Mouse (Mus musculus) heart, embryonic 11.5 days (tissue): Measurements from ENCODE around the gene Alox12. TPM values are rescaled to one million over a fixed set of nuclear protein-coding genes. Genes with fewer than 3 reads are reported as not detected.

Experiments used
- ATAC-seq: fragments of 200-750 bp; cut with Nextera tagmentation; replicated peaks from 2 replicates; pipeline ENCODE4 v1.8.0; 2017; ENCODE audit warnings: moderate library complexity; ENCODE audit not compliant: insufficient number of reproducible peaks, low FRiP score, low TSS enrichment
- H3K27ac ChIP-seq: fragments of 300-500 bp; sonication (generic); 2 replicates; pipeline ENCODE4 v1.5.1; 2014; ENCODE audit warnings: mild to moderate bottlenecking, low read depth, low read length
- H3K27me3 ChIP-seq: fragments of 300-500 bp; sonication (generic); 2 replicates; pipeline ENCODE4 v1.6.1; 2014; ENCODE audit warnings: mild to moderate bottlenecking, low read length, mixed read lengths; ENCODE audit not compliant: control insufficient read depth, insufficient read depth
- H3K36me3 ChIP-seq: fragments of 300-500 bp; sonication (generic); 2 replicates; pipeline ENCODE4 v1.6.1; 2014; ENCODE audit warnings: mild to moderate bottlenecking, low read length, moderate library complexity, mixed read lengths; ENCODE audit not compliant: control insufficient read depth, insufficient read depth
- H3K4me1 ChIP-seq: fragments of 300-500 bp; sonication (generic); 2 replicates; pipeline ENCODE4 v1.6.1; 2014; ENCODE audit warnings: low read length; ENCODE audit not compliant: control insufficient read depth, insufficient read depth
- H3K4me2 ChIP-seq: fragments of 300-500 bp; sonication (generic); 2 replicates; pipeline ENCODE4 v1.6.1; 2014; ENCODE audit warnings: mild to moderate bottlenecking, moderate library complexity
- H3K4me3 ChIP-seq: fragments of 300-500 bp; sonication (generic); 2 replicates; pipeline ENCODE4 v1.5.1; 2014; ENCODE audit warnings: low read depth, low read length
- H3K9ac ChIP-seq: fragments of 300-500 bp; sonication (generic); 2 replicates; pipeline ENCODE4 v1.6.1; 2014; ENCODE audit warnings: mild to moderate bottlenecking, low read depth, low read length, moderate library complexity
- H3K9me3 ChIP-seq: fragments of 300-500 bp; sonication (generic); replicated peaks from 2 replicates; pipeline ENCODE4 v1.6.1; 2016; ENCODE audit warnings: low read length; ENCODE audit not compliant: control insufficient read depth
- WGBS: fragments of 180-500 bp; shearing (Covaris S2); extraction: QIAGEN DNeasy Blood & Tissue Kit; methylation state at CpG from one replicate; pipeline ENCODE4 v1.1.7; 2014; ENCODE audit not compliant: insufficient replicate concordance; 5-methylcytosine and 5-hydroxymethylcytosine counted together
- polyA plus RNA-seq: library from polyadenylated mRNA; unstranded; fragments of >200 nt; fragmentation: Nextera tagmentation; extraction: Ambion mirVana; gene quantifications from 2 replicates; pipeline ENCODE4 v1.2.1, GENCODE M21; 2014

Alox12 gene
- polyA plus RNA-seq: 5.8 and 6.1 TPM in 2 replicates

GRCm38 (mm10) chr11:70254931-70255531 is at the start of gene Alox12:
Gene Alox12 (minus strand): TSS chr11:70255353.
- H3K27me3 ChIP-seq: peaks cover 37% of the 10 kb centered on the region
- H3K9ac ChIP-seq: peak within 1 kb of the TSS; percentile 39
- H3K27ac ChIP-seq: no peak within 1 kb of the TSS
- no peaks in the 10 kb centered on the region for H3K36me3 ChIP-seq
- H3K9me3 ChIP-seq: no peaks in the 10 kb centered on the region
- peak within 1 kb of the TSS; percentile 33 for H3K4me3 ChIP-seq
- WGBS: under 1% methylated on average over 25 of the region's 25 CpGs
- no peaks in the 10 kb centered on the region for H3K4me1 ChIP-seq
- peak within 1 kb of the TSS; percentile 62 for H3K4me2 ChIP-seq
- ATAC-seq: no peak

- 0 out of 2 replicates have a peak, but pooled peaks cover 4% of the 10 kb centered on the region for H3K9me3 ChIP-seq
- H3K36me3 ChIP-seq: no peaks in the 10 kb centered on the region
- peak overlapping the region; percentile 42; the same call in 1 of the 2 replicates for H3K27ac ChIP-seq
- no peaks in the 10 kb centered on the region for H3K27me3 ChIP-seq
- no peak for ATAC-seq
- no peak overlapping the region; the same call in 1 of the 2 replicates for H3K4me2 ChIP-seq
- WGBS: 57% methylated on average over 4 of the region's 4 CpGs
- no peak overlapping the region for H3K4me3 ChIP-seq
- no peak overlapping the region for H3K9ac ChIP-seq
- no peaks in the 10 kb centered on the region for H3K4me1 ChIP-seq
Observed at GRCm38 (mm10) chr11:70302293-70302692, 47.1 kb upstream of the Alox12 start.

- H3K27me3 ChIP-seq: no peaks in the 10 kb centered on the region
- no peaks in the 10 kb centered on the region for H3K4me1 ChIP-seq
- 0 out of 2 replicates have a peak, but pooled peaks cover 4% of the 10 kb centered on the region for H3K9me3 ChIP-seq
- 40% methylated on average over 12 of the region's 12 CpGs for WGBS
- H3K4me2 ChIP-seq: no peak overlapping the region
- no peak overlapping the region for H3K4me3 ChIP-seq
- no peak for ATAC-seq
- H3K9ac ChIP-seq: no peak overlapping the region
- no peak overlapping the region for H3K27ac ChIP-seq
- H3K36me3 ChIP-seq: no peaks in the 10 kb centered on the region
Observed at GRCm38 (mm10) chr11:70297836-70298454, 42.8 kb upstream of the Alox12 start.

- WGBS: 51% methylated on average over 4 of the region's 4 CpGs
- ATAC-seq: no peak; the same call in 1 of the 2 replicates
- H3K9ac ChIP-seq: no peak overlapping the region
- H3K36me3 ChIP-seq: no peaks in the 10 kb centered on the region
- peak overlapping the region; percentile 29; the same call in 1 of the 2 replicates for H3K27ac ChIP-seq
- no peak overlapping the region for H3K4me2 ChIP-seq
- H3K4me3 ChIP-seq: no peak overlapping the region
- H3K27me3 ChIP-seq: no peaks in the 10 kb centered on the region
- no peaks in the 10 kb centered on the region for H3K4me1 ChIP-seq
- H3K9me3 ChIP-seq: 0 out of 2 replicates have a peak, but pooled peaks cover 4% of the 10 kb centered on the region
Observed at GRCm38 (mm10) chr11:70297405-70297804, 42.3 kb upstream of the Alox12 start.

DNA sequence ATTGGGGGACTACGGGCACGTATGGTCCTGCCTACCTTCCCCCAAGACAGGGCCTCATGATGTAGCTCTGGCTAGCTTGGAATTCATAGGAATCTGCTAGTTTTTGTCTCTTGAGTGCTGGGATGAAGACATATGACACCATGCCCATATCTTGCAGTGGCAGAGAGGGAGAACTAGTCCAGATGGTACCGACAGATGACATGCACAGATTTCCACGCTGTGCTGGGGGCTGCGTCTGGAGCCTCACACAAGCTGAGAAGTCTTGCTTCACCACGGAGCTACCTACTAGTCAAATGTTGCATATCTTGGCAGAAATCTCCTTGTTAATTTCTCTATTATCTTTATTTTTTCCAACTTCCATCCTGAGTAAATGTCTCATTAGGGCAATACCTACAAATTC is 38.7 kb upstream of the Alox12 start:
- Histone ChIP-seq H3K9me3 (no peaks in the 10 kb centered on the region), H3K27ac (no peak overlapping the region), H3K9ac (no peak overlapping the region), H3K4me2 (no peak overlapping the region), H3K4me1 (no peaks in the 10 kb centered on the region), H3K27me3 (no peaks in the 10 kb centered on the region), H3K36me3 (no peaks in the 10 kb centered on the region), H3K4me3 (no peak overlapping the region)
- ATAC-seq: no peak
- WGBS: 79% methylated on average over 6 of the region's 6 CpGs

GRCm38 (mm10) chr11:70291235-70291634 is 36.1 kb upstream of the Alox12 start:
- Histone ChIP-seq H3K4me2 (no peak overlapping the region), H3K27me3 (no peaks in the 10 kb centered on the region), H3K36me3 (no peaks in the 10 kb centered on the region), H3K9me3 (no peaks in the 10 kb centered on the region), H3K27ac (no peak overlapping the region), H3K4me3 (no peak overlapping the region), H3K9ac (no peak overlapping the region), H3K4me1 (no peaks in the 10 kb centered on the region)
- no peak for ATAC-seq
- 81% methylated on average over 6 of the region's 6 CpGs for WGBS

DNA sequence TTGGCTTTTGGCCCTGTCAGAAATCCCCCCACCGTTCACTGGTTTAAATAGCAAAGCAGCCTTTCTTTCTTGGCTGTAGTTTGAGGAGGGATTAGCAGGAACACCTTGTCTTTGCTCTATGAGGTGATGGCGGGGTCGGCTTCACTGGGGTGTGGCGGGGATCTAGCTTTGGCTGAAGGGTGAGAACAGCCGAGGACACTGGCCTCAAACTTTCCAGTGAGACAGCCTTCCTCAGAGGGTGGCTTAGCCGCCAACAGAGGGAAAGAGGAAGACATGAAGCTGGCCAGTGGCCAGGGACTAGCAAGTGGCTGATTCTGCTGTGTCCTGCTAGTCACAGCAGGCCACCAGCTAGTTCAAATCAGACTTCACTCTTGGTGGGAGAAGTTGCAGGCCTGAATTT is 34.1 kb upstream of the Alox12 start:
- H3K4me3 ChIP-seq: no peak overlapping the region
- H3K27me3 ChIP-seq: no peaks in the 10 kb centered on the region
- WGBS: 26% methylated on average over 6 of the region's 6 CpGs
- no peaks in the 10 kb centered on the region for H3K4me1 ChIP-seq
- no peak overlapping the region for H3K27ac ChIP-seq
- no peak overlapping the region for H3K9ac ChIP-seq
- H3K9me3 ChIP-seq: no peaks in the 10 kb centered on the region
- H3K36me3 ChIP-seq: no peaks in the 10 kb centered on the region
- no peak overlapping the region for H3K4me2 ChIP-seq
- no peak for ATAC-seq

DNA sequence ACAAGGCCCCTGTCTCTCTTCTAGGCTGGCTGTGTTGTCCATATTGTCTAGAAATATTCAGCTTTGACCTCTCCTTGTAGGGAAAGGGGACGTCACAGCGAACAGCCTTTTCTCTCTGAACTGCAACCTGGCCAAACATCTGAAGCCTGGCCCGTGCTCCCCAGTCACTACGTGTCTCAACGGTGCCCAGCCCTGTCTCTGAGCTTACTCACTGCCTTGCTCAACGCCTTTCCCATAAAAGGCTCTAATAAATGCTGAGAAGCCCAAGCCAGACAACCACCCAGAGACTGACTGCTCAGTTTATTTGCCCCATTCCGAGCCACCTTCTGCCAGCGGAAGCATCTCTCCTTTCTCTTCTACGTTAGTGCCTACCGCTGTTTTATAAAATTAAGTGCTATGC is 32.9 kb upstream of the Alox12 start:
- H3K27me3 ChIP-seq: no peaks in the 10 kb centered on the region
- no peak overlapping the region for H3K27ac ChIP-seq
- H3K9ac ChIP-seq: no peak overlapping the region
- WGBS: 81% methylated on average over 10 of the region's 10 CpGs
- no peaks in the 10 kb centered on the region for H3K4me1 ChIP-seq
- ATAC-seq: no peak
- H3K4me2 ChIP-seq: no peak overlapping the region
- H3K9me3 ChIP-seq: no peaks in the 10 kb centered on the region
- no peaks in the 10 kb centered on the region for H3K36me3 ChIP-seq
- H3K4me3 ChIP-seq: no peak overlapping the region

DNA sequence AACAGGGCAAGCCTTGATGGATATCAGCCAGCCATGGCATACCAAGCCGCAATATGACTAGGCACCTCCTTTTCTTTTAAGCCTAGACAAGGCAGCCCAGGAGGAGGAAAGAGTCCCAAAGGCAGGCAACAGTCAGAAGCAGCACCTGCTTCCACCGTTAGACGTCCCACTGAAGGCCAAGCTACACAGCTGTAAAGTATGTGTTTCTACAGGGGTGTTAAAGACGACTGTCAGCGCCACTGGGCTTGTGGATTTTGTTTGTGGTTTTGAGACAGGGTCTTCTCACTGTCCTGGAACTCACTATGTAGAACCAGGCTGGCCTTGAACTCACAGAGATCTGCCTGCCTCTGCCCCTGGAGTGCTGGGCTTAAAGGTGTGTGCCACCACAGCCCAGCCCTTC is 30.5 kb upstream of the Alox12 start:
- WGBS: 58% methylated on average over 5 of the region's 5 CpGs
- no peaks in the 10 kb centered on the region for H3K4me1 ChIP-seq
- H3K4me3 ChIP-seq: no peak overlapping the region
- H3K9me3 ChIP-seq: no peaks in the 10 kb centered on the region
- H3K27me3 ChIP-seq: no peaks in the 10 kb centered on the region
- no peak for ATAC-seq
- no peak overlapping the region for H3K27ac ChIP-seq
- no peak overlapping the region for H3K4me2 ChIP-seq
- H3K36me3 ChIP-seq: no peaks in the 10 kb centered on the region
- no peak overlapping the region for H3K9ac ChIP-seq
